ENCODE assay signal across 1 mouse cellular context in genomic region chr15:79224685-79225084, GRCm38 (mm10).
A peak's percentile ranks its signal among the peaks of the same experiment; 100 is the strongest.
TF ChIP-seq lines count a peak whose summit lies in the region.

No protein-coding gene starts in this region.

TF ChIP-seq in CH12.LX, 34 proteins besides CTCF, POLR2A, EP300 and RAD21 (continued from another document):
- TF ChIP-seq MAFK (IDR thresholded peaks at IDR 0.05; ENCODE audit: insufficient replicate concordance, low read length) (peak; percentile 73; the same call in 1 of the 2 replicates), NELFE (IDR thresholded peaks at IDR 0.05; ENCODE audit: low read depth, low read length) (peak; percentile 15; the same call in 1 of the 2 replicates), MAZ (IDR thresholded peaks at IDR 0.05; ENCODE audit: low read depth, low read length) (no peak), JUN (IDR thresholded peaks at IDR 0.05; ENCODE audit: insufficient read depth, low read depth, low read length) (no peak), ETS1 (conservative IDR thresholded peaks at IDR 0.05; ENCODE audit: low read depth, low read length) (no peak), TCF12 (IDR thresholded peaks at IDR 0.05; ENCODE audit: low read depth, low read length) (peak; percentile 36), MEF2A (IDR thresholded peaks at IDR 0.05; ENCODE audit: borderline replicate concordance, low read depth, low read length) (no peak; the same call in 1 of the 2 replicates), TBP (conservative IDR thresholded peaks at IDR 0.05; ENCODE audit: low read depth, low read length) (no peak)
